Mouse (Mus musculus): ENCODE results near the gene Cmtr1. TPM values are rescaled to one million over a fixed set of nuclear protein-coding genes. Genes with fewer than 3 reads are reported as not detected.

The Cmtr1 gene
- polyA plus RNA-seq, 1 experiment from 2014 or later: 114 TPM

DNA sequence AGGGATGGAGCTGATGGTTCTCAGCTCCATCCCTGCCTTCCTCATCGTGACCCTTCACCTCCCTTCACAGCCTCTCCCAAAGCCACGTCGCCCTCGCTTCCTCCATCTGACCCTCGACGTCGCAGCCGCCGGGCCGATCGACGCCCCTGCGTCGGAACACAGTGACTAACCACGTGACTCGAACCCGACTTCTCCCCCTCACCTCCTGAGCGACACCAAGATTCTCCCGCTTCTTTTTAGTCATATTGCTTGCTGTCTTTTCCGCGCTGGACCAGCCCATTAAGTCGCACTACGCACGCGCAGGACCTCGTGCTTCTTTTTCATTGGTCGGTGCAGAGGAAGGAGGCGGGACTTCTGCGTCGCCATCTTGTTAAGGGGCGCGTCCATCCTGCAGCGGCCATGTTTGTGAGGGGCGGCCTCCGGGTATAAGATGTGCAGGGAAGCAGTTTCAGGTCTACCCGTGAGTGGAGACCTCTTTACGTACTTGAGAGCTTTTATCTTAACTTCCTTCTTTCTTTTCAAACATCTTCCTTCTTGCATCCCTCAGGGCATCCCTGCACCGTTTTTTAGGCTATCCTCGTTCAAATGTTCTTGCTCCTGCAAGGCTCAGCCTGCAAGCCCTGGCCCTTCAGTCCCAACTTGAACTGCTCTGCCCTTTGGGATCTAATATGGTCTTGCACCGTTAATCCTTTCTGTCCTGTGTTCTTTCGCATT, 56.5 kb downstream of the Cmtr1 start, which contains the start of gene Ccdc167:
Gene Ccdc167 (minus strand): TSS at position 313 of the 714 bp plus-strand sequence.
- H3K4me1 ChIP-seq (ENCODE audit: control insufficient read depth, insufficient read depth, low read length): peaks cover 19% of the 10 kb centered on the region
- no peaks in the 10 kb centered on the region for H3K9me3 ChIP-seq (ENCODE audit: control insufficient read depth, low read length)
- no peaks in the 10 kb centered on the region for H3K36me3 ChIP-seq (ENCODE audit: control insufficient read depth, insufficient read depth, low read length)
- peak within 1 kb of the TSS; percentile 47 for H3K4me3 ChIP-seq (ENCODE audit: low read depth, low read length)
- no peaks in the 10 kb centered on the region for H3K27me3 ChIP-seq (ENCODE audit: control insufficient read depth, insufficient read depth, low read length)
- peak within 1 kb of the TSS; percentile 65 for H3K4me2 ChIP-seq (ENCODE audit: low read depth, low read length)
- peak within 1 kb of the TSS; percentile 36 for H3K27ac ChIP-seq (ENCODE audit: low read depth, low read length)
- peak within 1 kb of the TSS; percentile 46 for H3K9ac ChIP-seq (replicated peaks; ENCODE audit: low read depth, low read length)
- peak; percentile 96 for ATAC-seq (ENCODE audit: low read depth)
- WGBS: 5% methylated on average over 41 of the region's 41 CpGs

DNA sequence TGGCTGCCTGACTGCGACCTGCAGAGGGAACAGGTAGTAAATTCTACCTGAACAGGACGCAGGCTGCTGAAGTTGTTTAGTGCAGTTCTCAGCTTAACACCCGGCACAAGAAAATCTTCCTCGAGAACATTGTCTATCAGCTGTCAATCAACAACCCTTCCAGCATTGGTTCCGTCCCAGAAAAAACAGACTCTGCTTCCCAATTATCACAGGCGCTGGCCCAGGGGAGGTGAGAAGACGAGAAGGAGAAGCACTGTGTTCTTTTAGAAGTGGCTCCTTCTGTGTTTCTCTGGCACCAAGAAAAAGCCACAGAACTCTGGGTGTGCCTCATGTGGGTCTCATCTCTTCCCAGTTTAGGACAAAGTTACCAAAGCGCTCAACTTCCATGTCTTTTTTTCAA, 58.3 kb downstream of the Cmtr1 start:
- H3K4me2 ChIP-seq (ENCODE audit: low read depth, low read length): no peak overlapping the region
- no peaks in the 10 kb centered on the region for H3K9me3 ChIP-seq (ENCODE audit: control insufficient read depth, low read length)
- H3K9ac ChIP-seq (replicated peaks; ENCODE audit: low read depth, low read length): no peak overlapping the region
- ATAC-seq (ENCODE audit: low read depth): no peak
- H3K27me3 ChIP-seq (ENCODE audit: control insufficient read depth, insufficient read depth, low read length): no peaks in the 10 kb centered on the region
- WGBS: 86% methylated on average over 8 of the region's 8 CpGs
- H3K36me3 ChIP-seq (ENCODE audit: control insufficient read depth, insufficient read depth, low read length): no peaks in the 10 kb centered on the region
- H3K27ac ChIP-seq (ENCODE audit: low read depth, low read length): no peak overlapping the region
- no peak overlapping the region for H3K4me3 ChIP-seq (ENCODE audit: low read depth, low read length)
- peaks cover 7% of the 10 kb centered on the region for H3K4me1 ChIP-seq (ENCODE audit: control insufficient read depth, insufficient read depth, low read length)

GRCm38 (mm10) chr17:29719628-29720575, 59.5 kb downstream of the Cmtr1 start:
- Histone ChIP-seq H3K27ac (ENCODE audit: low read depth, low read length) (no peak overlapping the region), H3K9ac (replicated peaks; ENCODE audit: low read depth, low read length) (no peak overlapping the region), H3K36me3 (ENCODE audit: control insufficient read depth, insufficient read depth, low read length) (no peaks in the 10 kb centered on the region), H3K4me1 (ENCODE audit: control insufficient read depth, insufficient read depth, low read length) (peaks cover 7% of the 10 kb centered on the region), H3K4me3 (ENCODE audit: low read depth, low read length) (no peak overlapping the region), H3K4me2 (ENCODE audit: low read depth, low read length) (no peak overlapping the region), H3K27me3 (ENCODE audit: control insufficient read depth, insufficient read depth, low read length) (no peaks in the 10 kb centered on the region), H3K9me3 (ENCODE audit: control insufficient read depth, low read length) (no peaks in the 10 kb centered on the region)
- WGBS: 74% methylated on average over 13 of the region's 13 CpGs
- ATAC-seq (ENCODE audit: low read depth): no peak

GRCm38 (mm10) chr17:29720755-29721365, 60.5 kb downstream of the Cmtr1 start:
- no peak for ATAC-seq (ENCODE audit: low read depth)

GRCm38 (mm10) chr17:29724610-29725009, 64.2 kb downstream of the Cmtr1 start:
- Histone ChIP-seq H3K9me3 (ENCODE audit: control insufficient read depth, low read length) (no peaks in the 10 kb centered on the region), H3K9ac (replicated peaks; ENCODE audit: low read depth, low read length) (no peak overlapping the region), H3K4me2 (ENCODE audit: low read depth, low read length) (no peak overlapping the region), H3K4me1 (ENCODE audit: control insufficient read depth, insufficient read depth, low read length) (no peaks in the 10 kb centered on the region), H3K27me3 (ENCODE audit: control insufficient read depth, insufficient read depth, low read length) (no peaks in the 10 kb centered on the region), H3K27ac (ENCODE audit: low read depth, low read length) (no peak overlapping the region), H3K4me3 (ENCODE audit: low read depth, low read length) (no peak overlapping the region), H3K36me3 (ENCODE audit: control insufficient read depth, insufficient read depth, low read length) (no peaks in the 10 kb centered on the region)
- 51% methylated on average over 6 of the region's 6 CpGs for WGBS
- peak; percentile 38; the same call in 1 of the 2 replicates for ATAC-seq (ENCODE audit: low read depth)

More at GRCm38 (mm10) chr17:29720755-29721365, 60.5 kb downstream of the Cmtr1 start:
- no peak overlapping the region for H3K9ac ChIP-seq (replicated peaks; ENCODE audit: low read depth, low read length)
- no peak overlapping the region for H3K4me2 ChIP-seq (ENCODE audit: low read depth, low read length)
- no peak overlapping the region for H3K27ac ChIP-seq (ENCODE audit: low read depth, low read length)
- H3K4me1 ChIP-seq (ENCODE audit: control insufficient read depth, insufficient read depth, low read length): peaks cover 6% of the 10 kb centered on the region
- no peak overlapping the region for H3K4me3 ChIP-seq (ENCODE audit: low read depth, low read length)
- no peaks in the 10 kb centered on the region for H3K27me3 ChIP-seq (ENCODE audit: control insufficient read depth, insufficient read depth, low read length)
- H3K9me3 ChIP-seq (ENCODE audit: control insufficient read depth, low read length): no peaks in the 10 kb centered on the region
- WGBS: 65% methylated on average over 11 of the region's 11 CpGs
- H3K36me3 ChIP-seq (ENCODE audit: control insufficient read depth, insufficient read depth, low read length): no peaks in the 10 kb centered on the region

DNA sequence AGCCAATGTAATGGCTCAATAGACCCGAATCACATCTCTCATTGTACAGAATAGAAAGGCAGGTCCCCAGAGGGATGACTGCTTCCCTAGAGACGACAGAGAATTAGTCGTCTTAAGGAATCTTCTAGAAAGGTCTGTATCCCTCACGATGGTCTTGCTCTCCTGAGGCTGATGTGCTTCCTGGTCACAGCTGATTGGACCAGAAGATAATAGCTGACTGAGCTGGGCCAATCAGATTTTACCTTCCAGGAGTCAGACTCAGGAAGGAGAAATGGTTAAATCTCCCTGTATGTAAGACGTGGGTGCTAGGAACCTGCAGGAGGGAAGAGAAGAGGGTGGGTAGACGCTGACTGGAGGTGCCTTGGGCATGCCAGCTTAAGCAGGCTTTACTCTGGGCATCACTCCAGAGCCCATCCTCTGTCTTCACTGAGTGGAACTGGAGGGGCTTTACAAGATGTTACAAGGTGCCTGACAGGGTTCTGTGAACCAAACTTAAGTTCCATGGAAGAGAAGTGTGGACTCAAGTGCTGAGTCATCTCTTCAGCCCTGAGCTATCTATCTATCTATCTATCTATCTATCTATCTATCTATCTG, 64.7 kb downstream of the Cmtr1 start:
- Histone ChIP-seq H3K27me3 (ENCODE audit: control insufficient read depth, insufficient read depth, low read length) (no peaks in the 10 kb centered on the region), H3K9ac (replicated peaks; ENCODE audit: low read depth, low read length) (no peak overlapping the region), H3K4me1 (ENCODE audit: control insufficient read depth, insufficient read depth, low read length) (no peaks in the 10 kb centered on the region; the same call in 1 of the 2 replicates), H3K27ac (ENCODE audit: low read depth, low read length) (no peak overlapping the region), H3K36me3 (ENCODE audit: control insufficient read depth, insufficient read depth, low read length) (no peaks in the 10 kb centered on the region), H3K9me3 (ENCODE audit: control insufficient read depth, low read length) (no peaks in the 10 kb centered on the region), H3K4me3 (ENCODE audit: low read depth, low read length) (no peak overlapping the region), H3K4me2 (ENCODE audit: low read depth, low read length) (no peak overlapping the region)
- WGBS: 69% methylated on average over 6 of the region's 6 CpGs
- ATAC-seq (ENCODE audit: low read depth): no peak

DNA sequence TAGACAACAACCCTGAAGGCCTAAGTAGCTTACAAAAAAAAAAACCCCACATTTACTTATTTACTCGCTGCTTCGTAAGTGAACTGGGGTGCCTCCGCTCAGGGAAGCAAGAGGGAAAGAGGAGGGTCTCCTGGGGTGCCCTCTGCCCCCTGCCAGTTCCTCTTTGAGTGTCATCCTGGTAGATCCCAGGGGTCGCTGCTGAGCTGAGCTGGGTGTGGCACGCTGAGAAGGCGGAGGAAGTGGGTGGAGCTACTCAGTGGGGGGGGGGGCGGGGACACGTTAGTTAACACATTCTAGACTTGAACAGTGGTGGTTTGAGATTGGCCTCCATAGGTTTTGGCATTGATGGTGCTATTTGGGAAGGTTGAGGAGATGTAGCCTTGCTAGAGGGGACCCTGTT, 67.7 kb downstream of the Cmtr1 start:
- Histone ChIP-seq H3K9ac (replicated peaks; ENCODE audit: low read depth, low read length) (no peak overlapping the region), H3K36me3 (ENCODE audit: control insufficient read depth, insufficient read depth, low read length) (no peaks in the 10 kb centered on the region), H3K4me2 (ENCODE audit: low read depth, low read length) (no peak overlapping the region), H3K9me3 (ENCODE audit: control insufficient read depth, low read length) (no peaks in the 10 kb centered on the region), H3K4me3 (ENCODE audit: low read depth, low read length) (no peak overlapping the region), H3K27ac (ENCODE audit: low read depth, low read length) (no peak overlapping the region), H3K4me1 (ENCODE audit: control insufficient read depth, insufficient read depth, low read length) (peaks cover 15% of the 10 kb centered on the region), H3K27me3 (ENCODE audit: control insufficient read depth, insufficient read depth, low read length) (no peaks in the 10 kb centered on the region)
- no peak for ATAC-seq (ENCODE audit: low read depth)
- WGBS: 61% methylated on average over 8 of the region's 8 CpGs

DNA sequence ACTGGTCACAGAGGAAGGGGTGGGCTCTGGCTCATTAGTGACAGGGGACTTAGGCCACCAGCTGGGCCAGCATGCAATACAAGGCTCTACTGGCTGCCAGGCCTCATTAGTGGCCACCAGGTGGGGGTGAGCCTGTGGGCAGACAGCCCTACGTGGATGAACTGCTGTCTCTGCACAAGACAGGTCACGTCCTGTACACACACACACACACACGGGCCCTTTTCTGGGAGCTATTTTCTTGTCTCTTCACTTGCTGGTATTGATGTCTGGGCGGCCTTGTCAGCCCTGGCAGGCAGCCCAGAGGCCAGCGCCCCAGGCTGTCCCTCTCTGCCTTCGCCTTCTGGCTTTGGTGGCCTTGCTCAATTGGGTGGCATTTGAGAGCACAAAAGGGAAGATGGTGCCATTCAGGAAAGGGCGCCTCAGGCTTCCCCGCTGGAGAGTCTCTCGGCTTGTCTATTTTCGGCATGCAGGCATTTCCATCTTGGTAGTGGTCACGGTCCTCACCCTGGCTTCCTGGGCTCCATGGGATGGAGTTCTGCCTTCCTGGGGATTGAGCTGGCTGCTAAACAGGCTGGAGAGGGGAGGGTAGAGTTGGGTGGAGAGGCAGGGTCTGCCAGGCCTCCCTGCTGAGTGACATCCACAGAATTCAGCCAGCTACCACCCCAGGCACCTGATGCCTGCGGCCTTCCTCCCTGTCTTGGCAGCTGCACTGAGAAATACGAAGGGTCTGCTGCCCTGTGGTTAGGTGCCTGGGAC, 70.3 kb downstream of the Cmtr1 start:
- H3K9me3 ChIP-seq (ENCODE audit: control insufficient read depth, low read length): no peaks in the 10 kb centered on the region
- peak; percentile 62; the same call in 1 of the 2 replicates for ATAC-seq (ENCODE audit: low read depth)
- H3K36me3 ChIP-seq (ENCODE audit: control insufficient read depth, insufficient read depth, low read length): no peaks in the 10 kb centered on the region
- WGBS: 21% methylated on average over 13 of the region's 13 CpGs
- H3K27ac ChIP-seq (ENCODE audit: low read depth, low read length): peak overlapping the region; percentile 41
- H3K27me3 ChIP-seq (ENCODE audit: control insufficient read depth, insufficient read depth, low read length): no peaks in the 10 kb centered on the region
- no peak overlapping the region for H3K9ac ChIP-seq (replicated peaks; ENCODE audit: low read depth, low read length)
- no peak overlapping the region for H3K4me2 ChIP-seq (ENCODE audit: low read depth, low read length)
- no peak overlapping the region for H3K4me3 ChIP-seq (ENCODE audit: low read depth, low read length)
- H3K4me1 ChIP-seq (ENCODE audit: control insufficient read depth, insufficient read depth, low read length): peaks cover 21% of the 10 kb centered on the region

Data from neural tube, embryonic 14.5 days (tissue).